Mouse (Mus musculus) liver, embryonic 16.5 days (tissue): Measurements from ENCODE around the gene Crabp2. TPM values are rescaled to one million over a fixed set of nuclear protein-coding genes. Genes with fewer than 3 reads are reported as not detected.

ENCODE experiments used
- ATAC-seq: fragments of 200-750 bp; cut with Nextera tagmentation; 2 replicates; pipeline ENCODE4 v1.8.0; 2017; ENCODE audit warnings: low read depth, mild to moderate bottlenecking, moderate number of reproducible peaks, moderate library complexity
- H3K27ac ChIP-seq: fragments of 300-500 bp; sonication (generic); 2 replicates; pipeline ENCODE4 v1.5.1; 2014; ENCODE audit warnings: mild to moderate bottlenecking, low read length
- H3K27me3 ChIP-seq: fragments of 300-500 bp; sonication (generic); 2 replicates; pipeline ENCODE4 v1.6.1; 2014; ENCODE audit warnings: low read depth, low read length, mixed read lengths; ENCODE audit not compliant: control insufficient read depth, insufficient read depth
- H3K36me3 ChIP-seq: fragments of 300-500 bp; sonication (generic); 2 replicates; pipeline ENCODE4 v1.6.1; 2014; ENCODE audit warnings: mild to moderate bottlenecking; ENCODE audit not compliant: control insufficient read depth, insufficient read depth
- H3K4me1 ChIP-seq: fragments of 300-500 bp; sonication (generic); 2 replicates; pipeline ENCODE4 v1.6.1; 2014; ENCODE audit warnings: low read depth, low read length, mixed read lengths; ENCODE audit not compliant: control insufficient read depth
- H3K4me2 ChIP-seq: fragments of 300-500 bp; sonication (generic); 2 replicates; pipeline ENCODE4 v1.6.1; 2014; ENCODE audit warnings: low read depth, low read length, mixed read lengths
- H3K4me3 ChIP-seq: fragments of 300-500 bp; sonication (generic); 2 replicates; pipeline ENCODE4 v1.5.1; 2014; ENCODE audit warnings: low read depth, mild to moderate bottlenecking, low read length
- H3K9ac ChIP-seq: fragments of 300-500 bp; sonication (generic); 2 replicates; pipeline ENCODE4 v1.6.1; 2014; ENCODE audit warnings: low read depth, low read length
- H3K9me3 ChIP-seq: fragments of 300-500 bp; sonication (generic); replicated peaks from 2 replicates; pipeline ENCODE4 v1.6.1; 2016; ENCODE audit warnings: low read length; ENCODE audit not compliant: control insufficient read depth
- WGBS: fragments of 180-500 bp; shearing (Covaris S2); extraction: QIAGEN DNeasy Blood & Tissue Kit; methylation state at CpG from one replicate; pipeline ENCODE4 v1.1.7; 2014; ENCODE audit not compliant: insufficient replicate concordance; 5-methylcytosine and 5-hydroxymethylcytosine counted together
- polyA plus RNA-seq: library from polyadenylated mRNA; unstranded; fragments of >200 nt; fragmentation: Nextera tagmentation; extraction: Ambion mirVana; gene quantifications from 2 replicates; pipeline ENCODE4 v1.2.1, GENCODE M21; 2015

Gene Crabp2
- polyA plus RNA-seq, 1 experiment from 2014 or later: 0.25 TPM

DNA sequence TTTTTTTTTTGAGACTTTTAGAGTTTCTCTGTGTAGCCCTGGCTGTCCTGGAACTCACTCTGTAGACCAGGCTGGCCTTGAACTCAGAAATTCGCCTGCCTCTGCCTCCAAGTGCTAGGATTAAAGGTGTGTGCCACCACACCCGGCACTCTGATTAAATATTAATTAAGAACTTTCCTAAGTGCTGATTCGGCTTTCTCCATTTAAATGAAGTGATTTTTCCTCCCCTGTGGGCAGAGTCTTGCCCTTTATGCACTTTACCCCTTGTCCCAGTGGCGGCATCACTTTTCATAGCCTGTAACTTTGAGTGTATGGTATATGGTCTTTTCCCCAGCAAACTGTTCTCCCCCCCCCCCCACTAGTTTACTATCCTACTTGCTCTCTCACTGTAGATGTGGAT is 13.3 kb upstream of the Crabp2 start:
- peaks cover 20% of the 10 kb centered on the region for H3K36me3 ChIP-seq
- no peak for ATAC-seq
- H3K4me1 ChIP-seq: peaks cover 19% of the 10 kb centered on the region

DNA sequence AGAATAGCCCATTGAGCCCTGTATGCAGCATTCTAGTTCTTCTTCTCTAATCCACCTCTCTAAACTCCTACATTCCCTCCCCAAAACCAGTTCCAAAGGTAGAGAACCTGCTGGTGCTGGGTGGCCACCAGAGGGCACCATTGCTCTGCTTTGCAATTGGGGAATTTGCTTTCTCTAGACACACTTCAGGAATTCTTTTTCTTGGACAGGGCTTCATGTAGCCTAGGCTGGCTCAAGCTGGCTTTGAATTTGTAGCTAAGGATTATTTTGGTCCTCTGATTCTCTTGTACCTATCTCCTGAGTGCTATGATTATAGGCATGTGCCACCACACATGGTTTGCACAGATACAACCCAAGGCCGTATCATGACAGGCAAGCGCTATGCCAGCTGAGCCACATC is 12.7 kb upstream of the Crabp2 start:
- WGBS: 94% methylated on average over 2 of the region's 2 CpGs
- no peak overlapping the region for H3K9ac ChIP-seq
- ATAC-seq: no peak; the same call in 1 of the 2 replicates
- no peaks in the 10 kb centered on the region for H3K27me3 ChIP-seq
- no peak overlapping the region for H3K4me3 ChIP-seq
- peaks cover 24% of the 10 kb centered on the region for H3K36me3 ChIP-seq
- no peak overlapping the region for H3K4me2 ChIP-seq
- H3K9me3 ChIP-seq: no peaks in the 10 kb centered on the region
- H3K27ac ChIP-seq: no peak overlapping the region
- H3K4me1 ChIP-seq: peaks cover 18% of the 10 kb centered on the region

More for the DNA sequence above, 13.3 kb upstream of the Crabp2 start:
- no peaks in the 10 kb centered on the region for H3K27me3 ChIP-seq
- H3K27ac ChIP-seq: no peak overlapping the region
- no peak overlapping the region for H3K4me3 ChIP-seq
- H3K9ac ChIP-seq: no peak overlapping the region
- H3K9me3 ChIP-seq: no peaks in the 10 kb centered on the region
- 73% methylated on average over 4 of the region's 4 CpGs for WGBS
- H3K4me2 ChIP-seq: no peak overlapping the region

DNA sequence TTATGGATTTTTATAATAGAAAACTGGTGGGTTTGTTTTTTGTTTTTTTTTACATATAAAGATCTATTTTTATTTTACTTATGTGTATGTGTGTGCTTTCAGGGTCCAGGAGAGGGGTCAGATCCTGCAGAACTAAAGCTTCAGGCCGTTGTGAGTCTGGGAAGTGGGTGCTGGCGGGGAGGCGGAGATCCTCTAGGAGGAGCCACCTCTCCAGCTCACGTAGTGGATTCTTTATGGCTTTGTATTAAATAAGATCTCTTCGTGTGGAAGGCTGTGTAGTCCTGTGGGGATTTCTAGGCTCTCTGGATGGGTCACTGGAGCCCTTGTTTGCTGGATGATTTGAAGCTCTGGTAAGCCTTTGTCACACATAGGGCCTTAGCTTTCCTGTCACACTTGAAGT is 7.9 kb upstream of the Crabp2 start:
- H3K9ac ChIP-seq: no peak overlapping the region
- no peak overlapping the region for H3K4me2 ChIP-seq
- H3K4me1 ChIP-seq: no peaks in the 10 kb centered on the region; the same call in 1 of the 2 replicates
- peaks cover 35% of the 10 kb centered on the region for H3K36me3 ChIP-seq
- H3K27ac ChIP-seq: no peak overlapping the region
- 77% methylated on average over 5 of the region's 5 CpGs for WGBS
- peaks cover 6% of the 10 kb centered on the region for H3K27me3 ChIP-seq
- ATAC-seq: no peak
- H3K4me3 ChIP-seq: no peak overlapping the region
- no peaks in the 10 kb centered on the region for H3K9me3 ChIP-seq

DNA sequence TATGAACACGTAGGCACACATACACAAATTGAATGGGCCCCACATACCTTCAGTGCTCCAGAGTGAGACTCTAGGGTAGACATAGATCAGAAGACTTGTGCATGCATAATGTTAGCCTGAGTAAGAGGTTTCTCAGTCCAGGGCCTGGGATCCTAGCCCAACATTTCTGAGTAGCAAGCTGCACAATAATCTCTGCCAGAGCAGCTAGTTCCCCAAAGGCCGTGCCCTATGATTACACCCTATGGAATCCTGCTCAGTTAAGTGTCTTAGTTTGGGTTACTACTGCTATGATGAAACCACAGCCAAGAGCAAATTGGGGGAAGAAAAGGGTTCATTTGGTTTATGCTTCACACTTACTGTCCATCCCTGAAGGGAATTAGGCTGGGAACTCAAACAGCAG is 6.0 kb upstream of the Crabp2 start:
- Histone ChIP-seq H3K36me3 (peaks cover 30% of the 10 kb centered on the region), H3K4me1 (no peaks in the 10 kb centered on the region), H3K27me3 (peaks cover 24% of the 10 kb centered on the region), H3K4me2 (no peak overlapping the region), H3K4me3 (no peak overlapping the region), H3K9me3 (no peaks in the 10 kb centered on the region), H3K9ac (no peak overlapping the region), H3K27ac (no peak overlapping the region)
- WGBS: 82% methylated on average over 2 of the region's 2 CpGs
- ATAC-seq: no peak

DNA sequence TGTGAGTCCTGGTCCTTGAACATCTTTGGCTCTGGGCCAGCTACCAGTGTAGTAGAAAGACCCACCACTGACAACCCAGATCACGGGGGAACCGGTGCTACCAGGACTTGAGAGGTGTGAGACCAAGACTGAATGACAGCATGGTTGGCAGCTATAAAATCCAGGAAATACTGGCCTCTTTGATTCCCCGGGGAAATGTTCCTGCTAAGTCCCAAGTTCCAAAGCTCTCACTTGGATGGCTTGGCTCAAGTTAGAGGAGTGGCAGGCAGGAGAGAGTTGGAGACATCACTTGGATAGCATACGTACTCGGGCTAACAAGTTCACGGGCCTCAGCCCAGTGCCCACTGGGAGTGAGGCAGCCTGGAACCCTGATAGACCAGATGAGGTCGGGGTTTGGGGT is 4.9 kb upstream of the Crabp2 start:
- Histone ChIP-seq H3K9ac (no peak overlapping the region), H3K36me3 (peaks cover 26% of the 10 kb centered on the region), H3K27ac (no peak overlapping the region), H3K27me3 (peaks cover 35% of the 10 kb centered on the region), H3K4me2 (no peak overlapping the region), H3K9me3 (no peaks in the 10 kb centered on the region), H3K4me1 (peaks cover 8% of the 10 kb centered on the region), H3K4me3 (no peak overlapping the region)
- ATAC-seq: no peak
- WGBS: 74% methylated on average over 7 of the region's 7 CpGs

DNA sequence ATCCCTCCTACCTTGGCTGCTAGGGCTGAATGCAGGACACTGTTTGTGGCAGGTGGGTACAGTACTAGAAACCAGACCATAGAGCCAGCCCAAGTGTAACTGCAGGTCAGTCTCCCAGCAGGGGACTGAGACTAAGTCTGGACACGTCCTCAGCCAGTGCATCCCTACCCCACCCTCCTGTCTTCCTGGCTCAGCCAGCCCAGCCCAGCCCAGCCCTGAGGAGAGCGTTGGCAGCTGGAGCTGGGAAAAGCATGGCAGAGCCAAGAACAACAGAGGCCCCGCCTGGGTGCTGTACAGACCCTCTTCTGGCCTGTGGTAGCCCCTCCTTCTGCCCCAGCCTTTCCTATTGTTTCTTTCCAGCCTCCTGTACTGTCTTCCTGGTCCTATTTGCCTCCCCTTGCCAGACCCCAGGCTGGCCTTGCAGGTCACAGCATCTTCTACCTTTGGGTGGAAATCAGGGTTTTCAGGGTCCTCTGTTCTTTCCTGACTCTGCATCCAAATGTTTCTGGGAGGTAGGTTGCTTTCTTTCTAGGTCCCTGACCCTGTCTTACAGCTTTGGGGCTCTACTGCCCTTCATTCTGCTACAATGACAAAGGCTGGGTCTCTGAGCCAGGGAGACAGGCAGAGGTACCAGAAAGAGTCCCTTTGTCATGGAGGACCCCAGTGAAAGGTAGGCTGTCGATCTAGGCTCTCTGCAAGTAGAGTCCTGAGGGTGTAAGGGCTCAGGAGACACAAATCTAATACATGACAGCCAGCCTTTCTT is 3.4 kb upstream of the Crabp2 start:
- H3K9ac ChIP-seq: no peak overlapping the region
- ATAC-seq: no peak
- peaks cover 50% of the 10 kb centered on the region for H3K27me3 ChIP-seq

DNA sequence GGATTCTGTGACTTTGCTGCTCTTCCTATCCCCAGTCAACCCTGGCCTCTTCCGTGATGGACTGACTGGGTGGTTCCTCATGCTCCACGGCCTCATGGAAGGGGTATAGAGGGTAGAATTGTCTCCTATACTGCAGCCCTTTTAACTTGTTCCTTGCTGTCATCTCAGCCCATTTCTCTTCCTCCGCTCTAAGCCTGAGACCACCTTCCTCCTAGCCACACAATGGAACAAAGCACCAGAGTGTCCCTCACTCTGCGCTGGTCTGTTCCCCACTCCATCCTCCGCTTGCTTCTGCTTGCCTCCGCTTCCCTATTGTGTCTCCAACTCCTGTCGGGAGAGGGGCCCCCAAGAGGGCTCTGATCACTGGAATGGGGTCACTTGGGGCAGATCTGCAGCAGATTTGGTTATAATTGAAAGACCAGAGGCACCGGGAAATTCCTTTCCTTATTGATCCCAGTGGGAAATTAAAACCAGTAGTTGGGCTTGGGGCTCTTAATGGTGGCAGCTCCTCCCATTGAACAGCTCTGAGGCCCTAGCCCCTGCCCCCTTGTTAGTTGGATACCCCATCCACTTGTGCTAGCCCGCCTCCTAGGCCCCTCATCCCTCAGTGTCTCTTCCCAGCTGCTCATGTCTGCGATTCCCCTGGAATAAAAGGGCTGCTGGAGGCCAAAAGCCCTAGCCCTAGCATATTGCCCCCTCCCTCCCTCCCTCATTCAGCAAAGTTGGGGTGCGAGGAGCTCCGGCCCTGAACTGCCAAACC is 2.5 kb upstream of the Crabp2 start:
- no peak overlapping the region for H3K4me3 ChIP-seq
- H3K9me3 ChIP-seq: no peaks in the 10 kb centered on the region
- no peak overlapping the region for H3K9ac ChIP-seq
- H3K4me2 ChIP-seq: no peak overlapping the region
- H3K27me3 ChIP-seq: peaks cover 57% of the 10 kb centered on the region
- peaks cover 13% of the 10 kb centered on the region for H3K36me3 ChIP-seq
- no peak overlapping the region for H3K27ac ChIP-seq
- no peak for ATAC-seq
- peaks cover 10% of the 10 kb centered on the region for H3K4me1 ChIP-seq
- 30% methylated on average over 12 of the region's 12 CpGs for WGBS

More for the DNA sequence above, 3.4 kb upstream of the Crabp2 start:
- WGBS: 47% methylated on average over 4 of the region's 4 CpGs
- Histone ChIP-seq H3K9me3 (no peaks in the 10 kb centered on the region), H3K4me3 (no peak overlapping the region), H3K36me3 (peaks cover 19% of the 10 kb centered on the region), H3K4me2 (no peak overlapping the region), H3K4me1 (peaks cover 10% of the 10 kb centered on the region), H3K27ac (no peak overlapping the region)

DNA sequence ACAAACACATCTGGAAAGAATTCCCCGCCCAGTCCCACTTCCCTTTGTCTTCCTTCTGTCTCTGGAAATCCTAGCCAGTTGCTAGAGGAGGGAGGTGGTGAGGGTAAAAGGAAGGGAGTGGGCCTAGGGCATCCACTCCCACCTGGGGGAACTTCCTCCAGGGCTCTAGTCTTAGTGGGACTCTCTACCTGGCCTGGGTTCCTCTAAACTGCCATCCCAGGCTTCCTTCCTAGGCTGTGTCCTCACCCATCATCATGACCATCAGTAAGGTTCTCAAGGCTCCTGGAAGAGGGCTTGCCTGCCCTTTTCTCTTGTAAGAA is 2.0 kb upstream of the Crabp2 start:
- ATAC-seq: no peak
- no peaks in the 10 kb centered on the region for H3K9me3 ChIP-seq
- H3K27me3 ChIP-seq: peaks cover 62% of the 10 kb centered on the region
- WGBS: 60% methylated on average over 1 of the region's 1 CpGs
- no peak overlapping the region for H3K27ac ChIP-seq
- no peak overlapping the region for H3K4me3 ChIP-seq
- H3K4me2 ChIP-seq: no peak overlapping the region
- H3K36me3 ChIP-seq: peaks cover 8% of the 10 kb centered on the region
- H3K4me1 ChIP-seq: peaks cover 10% of the 10 kb centered on the region
- no peak overlapping the region for H3K9ac ChIP-seq
